Mouse (Mus musculus) adrenal gland, adult 2 months (tissue): ENCODE results near the gene Plvap. TPM values are rescaled to one million over a fixed set of nuclear protein-coding genes. Genes with fewer than 3 reads are reported as not detected.

Experiments
- DNase-seq: peaks from one replicate; pipeline ENCODE4 v3.0.0; 2021
- long read RNA-seq: library from polyadenylated mRNA; stranded (forward); transcript quantifications from one replicate; pipeline ENCODE4 v2.0.0, GENCODE M21; 2021
- polyA plus RNA-seq: library from polyadenylated mRNA; depleted of rRNA; stranded (reverse); fragments of >200 nt; gene quantifications from 2 replicates; pipeline ENCODE4 v1.2.3, GENCODE M21; 2012; rRNA removed
- total RNA-seq, 2 experiments: library from RNA; stranded (reverse); gene quantifications; 2 replicates each; pipeline ENCODE4 v1.2.3; 2021

Gene Plvap
- total RNA-seq (100 to 1,000 TPM; 198 to 219 TPM), polyA plus RNA-seq (559 and 580 TPM in 2 replicates)
- long read RNA-seq, transcript Plvap-201 (6 exons, 1,987 nt), result major isoform, 196 of 209 reads
- long read RNA-seq, partial matches to known transcripts, result 10 of 209 reads
- long read RNA-seq, other reads (novel, unspliced or antisense), result 3 of 209 reads

DNA sequence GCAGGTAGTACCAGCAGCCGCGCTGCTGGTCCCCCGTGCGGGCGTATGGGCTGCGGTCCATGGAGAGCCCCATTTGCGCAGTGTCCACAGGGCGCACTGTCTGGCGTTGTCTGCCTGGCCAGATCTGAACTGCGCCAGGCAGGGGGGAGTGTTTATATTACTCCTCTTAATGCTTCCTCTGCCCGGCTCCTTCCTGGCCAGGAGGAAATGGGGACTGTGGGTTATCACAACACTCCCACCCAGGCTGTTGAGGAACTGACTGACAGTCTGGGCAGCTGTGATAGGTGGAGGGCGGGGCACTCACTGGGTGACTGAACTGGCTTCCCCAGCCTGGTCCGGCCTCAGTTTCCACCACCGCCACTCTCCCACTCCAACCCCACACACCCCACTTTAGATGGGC is at the start of gene Plvap:
TSS of gene Plvap (minus strand) at position 109 of the 400 bp plus-strand sequence.
- DNase-seq, result peak; percentile 59

- DNase-seq, result peak; percentile 70
Measured at GRCm38 (mm10) chr8:71560765-71561164, 49.2 kb upstream of the Plvap start.

DNA sequence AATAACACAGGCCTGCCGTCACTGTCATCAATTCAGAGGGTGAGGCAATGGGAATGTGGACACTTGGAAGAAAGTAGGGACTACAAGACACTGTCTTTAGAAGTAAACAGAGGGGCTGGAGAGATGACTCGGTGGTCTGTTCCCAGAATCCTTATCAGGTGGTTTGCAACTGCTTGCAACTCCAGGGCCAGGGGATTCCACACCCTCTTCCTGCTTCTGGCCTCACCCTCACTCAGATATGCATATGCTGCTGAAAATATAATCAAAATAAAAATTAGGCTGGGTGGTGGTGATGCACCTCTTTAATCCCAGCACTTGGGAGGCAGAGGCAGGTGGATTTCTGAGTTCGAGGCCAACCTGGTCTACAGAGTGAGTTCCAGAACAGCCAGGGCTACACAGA is 48.5 kb upstream of the Plvap start:
- DNase-seq, result no peak

DNA sequence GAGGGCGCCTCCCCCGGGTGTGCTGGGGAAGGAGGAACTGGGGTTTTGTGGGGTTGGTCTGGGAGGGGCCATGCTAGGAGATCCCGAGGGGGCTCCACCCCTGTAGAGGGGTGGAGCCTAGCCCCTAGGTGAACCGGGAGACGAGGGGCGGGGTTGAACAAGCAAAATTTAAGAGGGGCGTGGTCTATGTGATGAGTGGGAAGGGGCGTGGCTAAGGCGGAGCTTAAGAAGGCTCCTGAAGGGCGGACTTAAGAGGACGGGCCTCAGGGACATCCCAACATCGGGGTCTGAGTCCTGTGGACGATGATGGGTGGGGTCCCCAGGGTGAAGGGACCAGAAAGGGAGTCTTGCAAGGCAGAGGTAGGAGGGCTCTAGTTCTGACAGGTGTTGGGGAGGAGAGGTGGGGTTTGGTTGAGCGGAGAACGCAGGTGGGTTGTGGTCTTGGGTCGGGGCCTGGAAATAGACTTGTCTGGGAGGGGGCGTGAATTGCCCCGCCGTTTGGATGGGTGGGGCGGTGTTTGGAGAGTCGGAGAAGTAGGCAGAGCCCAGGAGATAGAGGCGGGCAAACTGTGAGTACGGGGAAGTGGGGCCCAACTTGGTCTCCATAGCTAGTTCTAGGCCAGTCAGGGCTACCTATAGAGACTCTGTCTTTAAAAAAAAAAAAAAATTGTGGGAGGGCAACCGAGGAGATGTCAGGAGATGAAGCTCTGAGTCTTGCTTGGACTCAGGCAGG is 47.6 kb upstream of the Plvap start:
- DNase-seq, result peak; percentile 91

- no peak for DNase-seq
Measured at GRCm38 (mm10) chr8:71558071-71558957, 46.8 kb upstream of the Plvap start, which contains the start of gene Tmem221. TSS of gene Tmem221 (minus strand) at chr8:71558871.

DNA sequence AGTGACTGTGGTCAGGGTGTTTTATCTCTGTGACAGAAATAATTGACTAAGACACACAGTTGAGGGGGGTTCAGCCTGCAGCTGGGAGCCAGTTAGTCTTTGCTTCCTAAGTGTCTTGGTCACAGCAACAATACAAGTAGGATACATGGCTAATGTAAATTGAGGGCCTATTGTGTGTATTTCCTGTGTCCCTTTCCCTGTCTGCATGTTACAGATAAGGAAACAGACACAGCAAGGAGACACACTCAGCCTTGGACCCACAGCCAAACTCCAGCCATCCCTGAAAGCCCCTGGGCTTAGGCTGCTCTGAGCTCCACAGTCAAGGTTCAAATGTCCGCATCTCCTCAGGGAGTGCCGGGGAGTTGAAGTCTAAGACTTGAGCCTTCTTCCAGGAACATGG is 43.1 kb upstream of the Plvap start:
- no peak for DNase-seq

DNA sequence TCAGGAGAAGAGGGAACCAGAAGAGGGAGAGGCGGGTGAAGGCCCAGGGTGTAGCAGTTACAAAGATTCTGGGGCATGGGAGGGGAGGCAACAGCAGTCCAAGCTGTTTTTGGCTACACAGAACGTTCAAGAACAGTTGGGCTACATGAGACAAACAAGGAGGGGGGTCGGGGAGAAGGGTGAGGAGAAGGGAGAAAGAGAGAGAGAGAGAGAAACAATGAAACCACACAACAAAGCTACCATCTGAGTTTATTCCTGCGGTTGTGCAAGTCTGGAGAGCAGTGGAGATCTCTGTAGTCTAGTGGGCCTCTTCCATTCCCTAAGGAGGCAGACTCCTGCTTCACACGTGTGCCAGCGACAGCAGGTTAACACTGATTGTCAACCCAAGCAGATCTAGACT is 42.4 kb upstream of the Plvap start:
- no peak for DNase-seq

- DNase-seq, result no peak
Measured at GRCm38 (mm10) chr8:71552770-71553169, 41.2 kb upstream of the Plvap start.

- no peak for DNase-seq
Measured at GRCm38 (mm10) chr8:71550754-71551153, 39.2 kb upstream of the Plvap start.

DNA sequence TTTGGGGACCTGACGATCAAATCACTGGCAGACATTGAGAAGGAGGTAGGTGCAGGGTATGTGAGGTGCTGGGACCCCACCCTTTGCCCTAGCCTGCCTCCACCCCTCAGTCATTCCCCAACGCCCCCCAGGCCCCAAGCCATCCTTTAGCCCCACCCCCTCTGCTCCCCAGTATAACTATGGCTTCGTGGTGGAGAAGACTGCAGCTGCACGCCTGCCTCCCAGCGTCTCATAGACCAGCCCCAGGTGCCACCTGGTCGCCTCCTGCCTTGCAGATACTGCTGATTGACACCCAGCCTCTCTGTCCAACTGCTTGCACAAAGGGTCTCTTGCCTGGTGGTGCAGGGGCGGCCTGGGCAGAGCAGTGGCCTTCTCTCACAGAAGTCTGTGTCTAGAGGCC is 36.0 kb upstream of the Plvap start:
- DNase-seq, result no peak

GRCm38 (mm10) chr8:71545053-71545452 is 33.5 kb upstream of the Plvap start:
- no peak for DNase-seq

GRCm38 (mm10) chr8:71543755-71544154 is 32.2 kb upstream of the Plvap start:
- DNase-seq, result no peak

DNA sequence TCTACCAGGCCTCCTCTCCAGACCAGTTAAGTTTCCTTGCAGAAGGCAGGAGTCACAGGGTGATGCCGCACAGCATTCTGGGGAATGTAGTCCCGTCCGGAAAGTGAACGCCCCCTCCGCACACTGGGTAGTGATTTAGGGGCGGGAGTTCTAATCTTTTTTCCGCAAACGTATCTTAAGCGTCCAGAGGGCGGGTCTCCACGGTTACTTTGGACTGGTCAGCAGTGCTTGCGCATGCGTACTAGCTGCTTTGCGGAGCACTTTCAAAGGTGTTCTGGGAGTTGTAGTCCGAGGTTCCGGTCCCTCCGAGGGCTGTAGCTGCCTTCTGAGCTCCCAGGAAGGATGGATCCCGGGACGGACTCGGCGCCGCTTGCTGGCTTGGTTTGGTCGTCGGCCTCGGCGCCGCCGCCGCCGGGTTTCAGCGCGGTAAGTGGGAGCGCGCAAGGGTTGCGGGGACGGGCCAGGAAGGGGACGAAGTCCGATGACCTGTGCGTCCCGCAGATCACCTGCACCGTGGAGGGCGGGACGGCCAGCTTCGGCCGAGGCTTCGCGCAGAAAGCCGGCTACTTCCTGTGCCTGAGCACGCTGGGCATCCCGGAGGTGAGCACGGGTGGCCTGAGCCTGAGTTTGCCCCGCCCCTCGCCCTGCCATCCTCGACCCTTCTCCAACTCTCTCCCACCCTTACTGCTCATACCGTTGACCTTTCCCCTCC is 31.2 kb upstream of the Plvap start, which contains the start of gene Mvb12a:
TSS of gene Mvb12a (plus strand) at position 291 of the 712 bp plus-strand sequence.
- peak; percentile 98 for DNase-seq

DNA sequence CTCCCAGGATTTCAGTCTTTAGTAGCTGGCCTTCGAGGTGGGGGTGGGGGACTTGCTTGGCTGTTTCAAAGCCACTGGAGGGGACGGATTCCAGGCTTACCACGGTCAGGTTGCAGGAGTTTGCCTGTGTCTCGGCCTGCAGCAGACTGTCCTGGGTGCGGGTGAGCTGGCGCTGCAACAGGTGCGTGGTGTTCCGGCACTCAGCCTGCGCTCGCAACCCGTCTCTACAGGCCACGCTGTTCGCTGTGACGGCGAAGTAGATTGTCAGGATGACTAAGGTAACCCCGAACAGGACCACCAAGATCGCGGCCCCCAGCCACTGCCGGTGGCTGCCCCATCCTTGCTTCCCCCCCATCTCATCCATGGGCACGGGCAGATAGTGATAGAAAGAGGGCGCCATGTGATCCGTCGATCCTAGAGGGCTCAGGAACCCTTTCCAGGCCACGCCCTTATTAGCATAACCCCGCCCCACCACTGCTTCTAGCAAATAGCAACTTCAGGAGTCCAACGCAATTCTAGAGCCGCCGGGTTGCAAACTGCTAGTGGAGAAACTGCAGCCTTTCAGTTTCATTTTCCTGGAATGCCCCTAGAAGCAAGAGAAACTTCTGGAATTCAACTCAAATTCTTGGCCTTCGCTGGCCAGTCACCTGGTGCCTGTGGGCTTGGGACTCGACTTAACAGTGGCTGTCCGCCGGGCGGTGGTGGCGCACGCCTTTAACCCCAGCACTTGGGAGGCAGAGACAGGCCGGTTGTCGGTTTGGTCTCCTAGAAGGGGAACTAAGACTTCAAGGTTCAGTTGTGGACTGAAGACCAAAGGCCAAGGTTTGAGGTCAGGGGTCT is 25.7 kb upstream of the Plvap start, which contains the start of gene Bst2:
TSS of gene Bst2 (minus strand) at position 429 of the 840 bp plus-strand sequence.
- DNase-seq, result peak; percentile 95

- DNase-seq, result no peak
Measured at GRCm38 (mm10) chr8:71535663-71536062, 24.1 kb upstream of the Plvap start.

DNA sequence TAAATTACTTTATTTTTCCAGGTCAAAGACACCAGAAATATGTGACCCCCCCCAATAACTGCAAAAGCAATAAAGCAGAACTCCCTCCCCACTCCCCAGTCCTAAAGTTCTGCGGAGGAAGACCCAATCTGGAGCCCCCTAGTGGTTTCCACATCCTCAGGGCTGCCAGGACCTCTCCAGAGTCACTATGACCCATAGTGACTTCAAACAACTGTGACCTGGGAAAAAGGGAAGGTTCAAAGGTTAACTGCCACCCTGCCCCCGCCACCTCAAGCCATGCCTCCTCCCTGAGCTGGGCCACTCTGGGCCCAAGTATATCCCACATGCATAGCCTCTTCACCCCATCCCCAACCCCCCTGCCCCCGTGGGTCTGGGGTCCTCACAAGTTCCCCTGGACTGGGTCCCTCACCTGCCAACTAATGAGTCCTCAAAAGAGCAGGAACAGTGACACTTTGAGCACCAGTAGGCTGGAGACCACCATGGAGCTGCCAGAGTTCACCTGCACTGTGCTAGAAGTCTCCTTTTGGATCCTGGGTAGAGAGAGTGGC is 22.8 kb upstream of the Plvap start:
- no peak for DNase-seq

DNA sequence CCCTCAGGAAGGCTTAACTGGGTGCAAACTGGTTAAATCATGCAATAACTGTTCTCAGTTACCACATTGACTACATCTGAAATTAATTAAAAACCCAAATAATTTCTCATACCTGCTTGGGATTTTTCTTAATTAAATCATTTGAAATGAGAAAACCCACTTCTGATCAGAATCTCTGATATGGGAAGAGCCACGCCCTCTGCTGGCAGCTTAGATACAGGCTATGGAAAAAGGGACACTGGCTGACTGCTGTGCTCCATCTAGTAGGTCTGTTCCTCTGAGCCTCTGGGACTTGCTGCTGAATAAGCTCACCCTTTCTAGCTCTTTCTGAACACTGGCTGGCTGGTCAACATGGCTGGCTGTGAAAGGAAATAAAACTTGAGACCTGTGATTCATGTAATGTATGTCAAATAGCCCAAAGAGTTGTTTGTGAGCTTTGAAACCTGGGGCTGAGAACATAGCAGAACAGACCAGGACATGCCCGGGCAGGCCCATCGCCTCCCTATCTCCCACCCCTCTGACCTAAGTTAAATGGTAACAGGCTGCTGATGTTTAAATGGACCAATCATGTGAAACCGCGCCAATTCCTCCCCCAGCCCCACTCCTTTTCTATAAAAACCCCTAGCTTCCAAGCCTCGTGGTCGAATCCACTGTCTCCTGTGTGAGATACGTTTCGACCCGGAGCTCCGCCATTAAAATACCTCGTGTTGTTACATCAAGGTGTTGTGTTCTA is 19.3 kb upstream of the Plvap start:
- DNase-seq, result peak; percentile 38

DNA sequence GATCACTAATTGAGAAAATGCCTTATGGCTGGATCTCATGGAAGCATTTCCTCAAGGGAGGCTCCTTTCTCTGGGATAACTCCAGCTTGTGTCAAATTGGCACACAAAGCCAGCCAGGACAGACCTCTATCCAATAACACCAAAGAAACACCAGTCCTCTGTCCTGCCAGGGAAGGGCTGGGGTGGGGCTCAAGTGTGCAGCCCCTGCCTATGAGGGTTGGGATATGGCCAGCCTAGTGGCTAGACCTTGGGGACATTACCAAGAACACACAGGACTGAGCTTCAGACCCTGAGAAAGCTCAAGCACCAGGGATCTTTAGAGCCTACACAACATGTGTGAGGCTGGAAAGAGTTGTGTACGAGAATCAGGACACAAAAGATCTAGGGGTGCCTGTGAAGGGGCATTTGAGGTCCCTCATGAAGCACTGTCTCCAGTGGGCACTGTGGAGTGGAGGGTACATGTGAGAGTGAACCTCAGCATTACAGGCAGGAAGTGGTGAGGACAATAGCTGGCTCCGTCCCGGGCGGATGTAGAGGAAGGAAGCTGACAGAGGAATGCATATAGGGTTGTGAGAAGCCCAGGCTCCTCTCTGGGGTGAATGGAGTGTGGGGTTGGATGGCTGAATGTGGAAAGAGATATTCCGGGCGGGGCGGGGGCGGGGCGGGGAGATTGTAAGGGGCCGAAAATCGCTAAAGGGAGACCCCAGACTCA is 17.0 kb upstream of the Plvap start:
- DNase-seq, result no peak

DNA sequence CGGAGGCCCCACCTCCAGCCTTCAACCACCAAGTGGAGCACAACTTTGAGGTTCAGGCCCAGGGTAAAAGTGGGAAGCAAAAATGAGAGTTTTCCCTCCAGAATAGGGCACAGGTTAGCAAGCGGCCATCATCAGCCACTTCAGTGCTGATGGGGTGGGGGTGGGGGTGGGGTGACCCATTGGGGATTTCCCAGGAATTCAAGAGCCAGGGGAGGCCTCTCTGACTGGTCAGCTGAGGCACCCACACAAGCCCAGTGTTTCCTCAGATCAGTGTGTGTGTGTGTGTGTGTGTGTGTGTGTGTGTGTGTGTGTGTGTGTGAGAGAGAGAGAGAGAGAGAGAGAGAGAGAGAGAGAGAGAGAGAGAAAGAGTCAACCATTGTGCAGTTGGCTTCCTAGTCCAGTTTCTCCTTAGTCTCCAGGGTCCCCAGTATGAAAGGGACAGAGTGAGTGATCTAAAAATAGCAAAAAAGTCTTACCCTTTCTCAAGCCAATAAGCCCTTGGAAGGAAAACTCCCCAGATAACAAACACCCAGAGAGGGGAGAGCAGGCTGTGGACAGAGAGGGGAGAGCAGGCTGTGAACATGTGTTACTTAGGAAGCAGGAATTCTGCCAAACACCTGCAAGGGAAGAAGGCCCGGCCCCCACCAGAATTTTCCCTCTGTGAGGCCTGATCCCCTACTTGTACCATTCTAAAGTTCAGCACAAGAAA is 15.8 kb upstream of the Plvap start:
- DNase-seq, result no peak
